Mouse (Mus musculus) thymus, postnatal 0 days (tissue): ENCODE results near the gene Ankrd54. TPM values are rescaled to one million over a fixed set of nuclear protein-coding genes. Genes with fewer than 3 reads are reported as not detected.
A peak's percentile ranks its signal among the peaks of the same experiment; 100 is the strongest.

Experiments used
- DNase-seq: peaks from one replicate; pipeline ENCODE4 v3.0.0-alpha.2; 2015; ENCODE audit warnings: low spot score
- polyA plus RNA-seq: library from polyadenylated mRNA; unstranded; fragments of >200 nt; fragmentation: Nextera tagmentation; extraction: Ambion mirVana; gene quantifications from 2 replicates; pipeline ENCODE4 v1.2.1, GENCODE M21; 2015

The Ankrd54 gene
- polyA plus RNA-seq, 1 experiment from 2014 or later = 62.6 TPM

- no peak for DNase-seq
Observed at GRCm38 (mm10) chr15:79075658-79076365, 13.1 kb upstream of the Ankrd54 start.

- DNase-seq = peak; percentile 84
Observed at GRCm38 (mm10) chr15:79074913-79075532, 12.3 kb upstream of the Ankrd54 start, which contains the start of gene Eif3l. Eif3l (plus strand) TSS chr15:79075179.

- DNase-seq = no peak
Observed at GRCm38 (mm10) chr15:79074446-79074845, 11.8 kb upstream of the Ankrd54 start.

GRCm38 (mm10) chr15:79073752-79074151 is 11.1 kb upstream of the Ankrd54 start:
- no peak for DNase-seq

- peak; percentile 37 for DNase-seq
Observed at GRCm38 (mm10) chr15:79071117-79072039, 8.7 kb upstream of the Ankrd54 start.

GRCm38 (mm10) chr15:79068416-79068815 is 5.7 kb upstream of the Ankrd54 start:
- no peak for DNase-seq

GRCm38 (mm10) chr15:79067631-79068030 is 4.9 kb upstream of the Ankrd54 start:
- no peak for DNase-seq

- DNase-seq = no peak
Observed at GRCm38 (mm10) chr15:79066276-79066675, 3.6 kb upstream of the Ankrd54 start.

- DNase-seq = no peak
Observed at GRCm38 (mm10) chr15:79065086-79065770, 2.5 kb upstream of the Ankrd54 start.

- no peak for DNase-seq
Observed at GRCm38 (mm10) chr15:79063160-79063740, 557 bp upstream of the Ankrd54 start.

- DNase-seq = no peak
Observed at GRCm38 (mm10) chr15:79060887-79061565, 1.7 kb downstream of the Ankrd54 start.

GRCm38 (mm10) chr15:79057850-79058249 is 4.8 kb downstream of the Ankrd54 start:
- DNase-seq = no peak

GRCm38 (mm10) chr15:79056601-79057000 is 6.1 kb downstream of the Ankrd54 start:
- no peak for DNase-seq

GRCm38 (mm10) chr15:79052366-79052765 is 10.3 kb downstream of the Ankrd54 start:
- no peak for DNase-seq

GRCm38 (mm10) chr15:79051461-79052360 is 11.0 kb downstream of the Ankrd54 start:
- no peak for DNase-seq

- DNase-seq = no peak
Observed at GRCm38 (mm10) chr15:79050964-79051363, 11.7 kb downstream of the Ankrd54 start.

GRCm38 (mm10) chr15:79050160-79050845 is 12.4 kb downstream of the Ankrd54 start:
- no peak for DNase-seq

GRCm38 (mm10) chr15:79048186-79048585 is 14.5 kb downstream of the Ankrd54 start:
- no peak for DNase-seq

- DNase-seq = no peak
Observed at GRCm38 (mm10) chr15:79044837-79045236, 17.9 kb downstream of the Ankrd54 start.
